Comparison of ENCODE assay signal across 31 mouse cellular contexts in the genomic region with DNA sequence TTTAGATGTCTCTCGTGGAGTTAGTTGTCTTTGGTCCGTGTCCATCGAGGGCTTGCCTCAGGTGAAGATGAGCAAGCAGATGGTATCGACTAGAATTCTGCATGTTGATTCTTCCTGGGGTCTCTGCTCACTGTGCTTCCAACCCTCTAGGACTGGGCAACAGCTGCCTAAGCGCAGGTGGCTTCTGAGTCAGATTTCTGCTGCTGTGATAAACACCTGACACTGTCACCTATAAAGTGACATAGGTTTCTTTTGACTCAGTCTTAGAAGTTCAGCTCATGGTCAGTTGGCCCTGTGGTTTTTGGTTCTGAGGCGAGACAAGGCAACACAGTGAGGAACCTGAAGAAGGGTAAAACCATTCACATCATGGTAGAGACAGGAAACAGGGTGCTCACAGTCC.
"Had no signal": no experiment of that assay in that cellular context is flagged by ENCODE, and none has a peak within 500 bp of the region (broad histone marks: within the 10 kb centered on the region; RNA-seq: fewer than 3 reads in every experiment).

No protein-coding gene starts in this region.

- H3K9me3 ChIP-seq: heart, embryonic 12.5 days; heart, embryonic 13.5 days; heart, embryonic 15.5 days; hindbrain, embryonic 10.5 days; hindbrain, embryonic 12.5 days; hindbrain, embryonic 13.5 days; hindbrain, embryonic 15.5 days; intestine, embryonic 15.5 days; kidney, embryonic 15.5 days had no signal

- H3K27ac ChIP-seq: heart, embryonic 13.5 days; heart, embryonic 15.5 days; hindbrain, embryonic 10.5 days; hindbrain, embryonic 12.5 days; hindbrain, embryonic 13.5 days; hindbrain, embryonic 14.5 days; hindbrain, embryonic 15.5 days; hindbrain, postnatal 0 days; intestine, embryonic 15.5 days; kidney, embryonic 15.5 days; kidney, postnatal 0 days; layer of hippocampus, adult 2 months; left cerebral cortex, adult 2 months had no signal

- H3K4me2 ChIP-seq: heart, embryonic 11.5 days; heart, embryonic 12.5 days; heart, embryonic 13.5 days; heart, embryonic 15.5 days; hindbrain, embryonic 12.5 days; hindbrain, embryonic 13.5 days; hindbrain, embryonic 14.5 days; hindbrain, embryonic 15.5 days; intestine, embryonic 15.5 days; kidney, embryonic 15.5 days had no signal

- H3K36me3 ChIP-seq: heart, embryonic 12.5 days; heart, embryonic 13.5 days; heart, embryonic 15.5 days; hindbrain, embryonic 10.5 days; hindbrain, embryonic 12.5 days; hindbrain, embryonic 13.5 days; hindbrain, embryonic 15.5 days; intestine, embryonic 15.5 days; kidney, embryonic 15.5 days had no signal

- H3K4me3 ChIP-seq: heart, embryonic 12.5 days; heart, embryonic 13.5 days; heart, embryonic 15.5 days; hindbrain, embryonic 10.5 days; hindbrain, embryonic 12.5 days; hindbrain, embryonic 13.5 days; hindbrain, embryonic 15.5 days; intestine, embryonic 15.5 days; kidney, embryonic 15.5 days; layer of hippocampus, adult 2 months; left cerebral cortex, adult 2 months had no signal

- DNase-seq: heart, postnatal 10 days; heart, postnatal 14 days; heart, postnatal 36 days; heart, postnatal 4 days; kidney, adult 11 months; kidney, adult 18-20 months; kidney, adult 2 months; kidney, adult 8-10 months; kidney, adult 9 months; kidney, postnatal 10 days; kidney, postnatal 14 days; kidney, postnatal 25 days; kidney, postnatal 36 days; kidney, postnatal 4 days; layer of hippocampus, adult 9-11 months; layer of hippocampus, postnatal 36 days had no signal

- H3K9ac ChIP-seq: heart, embryonic 12.5 days; heart, embryonic 13.5 days; heart, embryonic 15.5 days; hindbrain, embryonic 12.5 days; hindbrain, embryonic 13.5 days; hindbrain, embryonic 14.5 days; hindbrain, embryonic 15.5 days; intestine, embryonic 15.5 days; kidney, embryonic 15.5 days had no signal

- H3K27me3 ChIP-seq: heart, embryonic 12.5 days; heart, embryonic 13.5 days; heart, embryonic 15.5 days; hindbrain, embryonic 12.5 days; hindbrain, embryonic 13.5 days; hindbrain, embryonic 15.5 days; intestine, embryonic 15.5 days; kidney, embryonic 15.5 days had no signal

- H3K4me1 ChIP-seq: heart, embryonic 15.5 days; hindbrain, embryonic 10.5 days; hindbrain, embryonic 13.5 days had no signal
